Mouse (Mus musculus) CH12.LX (cell line): ENCODE data around the gene Rbms1. TPM values are rescaled to one million over a fixed set of nuclear protein-coding genes. Genes with fewer than 3 reads are reported as not detected.

ENCODE experiments used
- DNase-seq: peaks from one replicate; pipeline ENCODE4 v3.0.0-alpha.2; 2013; ENCODE audit errors: extremely low read depth
- H3K27ac ChIP-seq: 2 replicates; pipeline ENCODE4 v1.5.1; 2012; ENCODE audit warnings: low read depth, mild to moderate bottlenecking, control low read depth, moderate library complexity; ENCODE audit not compliant: insufficient read depth
- H3K27me3 ChIP-seq: replicated peaks from 2 replicates; pipeline ENCODE3; 2012; ENCODE audit warnings: inconsistent platforms
- H3K36me3 ChIP-seq, 2 experiments: replicated peaks in 1 of 2; 2 replicates each; pipeline versions ENCODE3 to v1.6.1; 2012; ENCODE audit warnings: inconsistent platforms in 1 of 2, low read length in 1 of 2, mild to moderate bottlenecking in 1 of 2, mixed read lengths in 1 of 2, moderate library complexity in 1 of 2; ENCODE audit not compliant: control insufficient read depth in 1 of 2, insufficient read depth in 1 of 2
- H3K4me1 ChIP-seq, 2 experiments: 2 replicates each; pipeline ENCODE4 v1.6.1; 2012; ENCODE audit warnings: inconsistent platforms in 1 of 2, moderate library complexity in 1 of 2; ENCODE audit not compliant: insufficient read depth in 2 of 2, control insufficient read depth in 1 of 2
- H3K4me2 ChIP-seq: 2 replicates; pipeline ENCODE4 v1.6.1; 2012; ENCODE audit warnings: low read depth, mild to moderate bottlenecking, control low read depth; ENCODE audit not compliant: poor library complexity, insufficient read depth, severe bottlenecking
- H3K4me3 ChIP-seq, 3 experiments: fragments of 150-350 bp in 1 of 3; sonication (generic) in 1 of 3; replicated peaks in 1 of 3; 2 replicates each; pipeline versions ENCODE3 to v1.5.1; 2011 to 2012; ENCODE audit warnings: low read depth in 2 of 3, low read length in 2 of 3, mild to moderate bottlenecking in 2 of 3, moderate library complexity in 2 of 3, control low read depth in 1 of 3, improper control_type of control experiment in 1 of 3, inconsistent platforms in 1 of 3, mixed read lengths in 1 of 3; ENCODE audit not compliant: poor library complexity in 1 of 3
- H3K79me2 ChIP-seq: replicated peaks from 2 replicates; pipeline ENCODE4 v1.6.1; 2012; ENCODE audit warnings: mild to moderate bottlenecking, moderate library complexity; ENCODE audit not compliant: control insufficient read depth, poor library complexity, insufficient read depth, severe bottlenecking; ENCODE audit errors: extremely low read depth
- H3K9ac ChIP-seq: 2 replicates; pipeline ENCODE4 v1.6.1; 2012; ENCODE audit warnings: low read depth, mild to moderate bottlenecking, control low read depth, moderate library complexity; ENCODE audit not compliant: insufficient read depth
- H3K9me3 ChIP-seq: replicated peaks from 2 replicates; pipeline ENCODE3; 2012; ENCODE audit warnings: low read length, inconsistent platforms, mixed read lengths
- CHD1 ChIP-seq: IDR thresholded peaks from 2 replicates; pipeline ENCODE4 v1.6.1; 2012; ENCODE audit warnings: low read depth, low read length, improper control_type of control experiment, inconsistent platforms
- CHD2 ChIP-seq: IDR thresholded peaks from 2 replicates; pipeline ENCODE4 v1.6.1; 2011; ENCODE audit warnings: low read length, improper control_type of control experiment
- ELF1 ChIP-seq: IDR thresholded peaks from 2 replicates; pipeline ENCODE4 v1.6.1; 2014; ENCODE audit warnings: low read depth, mild to moderate bottlenecking, inconsistent platforms, low read length, improper control_type of control experiment
- HCFC1 ChIP-seq: IDR thresholded peaks from 2 replicates; pipeline ENCODE4 v1.6.1; 2012; ENCODE audit warnings: low read depth, mild to moderate bottlenecking, inconsistent platforms, low read length, improper control_type of control experiment
- JUND ChIP-seq: conservative IDR thresholded peaks from 2 replicates; pipeline ENCODE4 v1.6.1; 2011; ENCODE audit warnings: low read depth, low read length, improper control_type of control experiment
- MEF2A ChIP-seq: IDR thresholded peaks from 2 replicates; pipeline ENCODE4 v1.6.1; 2014; ENCODE audit warnings: low read depth, mild to moderate bottlenecking, inconsistent platforms, low read length, improper control_type of control experiment, borderline replicate concordance
- MXI1 ChIP-seq: IDR thresholded peaks from 2 replicates; pipeline ENCODE4 v1.6.1; 2011; ENCODE audit warnings: mild to moderate bottlenecking, low read depth, low read length, improper control_type of control experiment
- MYC ChIP-seq: IDR thresholded peaks from 2 replicates; pipeline ENCODE4 v1.6.1; 2011; ENCODE audit warnings: low read depth, mild to moderate bottlenecking, improper control_type of control experiment, low read length
- NELFE ChIP-seq: IDR thresholded peaks from 2 replicates; pipeline ENCODE4 v1.6.1; 2011; ENCODE audit warnings: low read depth, low read length, improper control_type of control experiment
- NRF1 ChIP-seq: IDR thresholded peaks from 2 replicates; pipeline ENCODE4 v1.6.1; 2014; ENCODE audit warnings: low read depth, mild to moderate bottlenecking, inconsistent platforms, low read length, improper control_type of control experiment, moderate library complexity
- POLR2A ChIP-seq: IDR thresholded peaks from 2 replicates; pipeline ENCODE4 v1.6.1; 2011; ENCODE audit warnings: low read depth, mild to moderate bottlenecking, improper control_type of control experiment, low read length
- POLR2AphosphoS2 ChIP-seq: IDR thresholded peaks from 2 replicates; pipeline ENCODE4 v1.6.1; 2011; ENCODE audit warnings: low read depth, low read length, improper control_type of control experiment
- RAD21 ChIP-seq: IDR thresholded peaks from 2 replicates; pipeline ENCODE4 v1.6.1; 2011; ENCODE audit warnings: low read depth, mild to moderate bottlenecking, low read length, improper control_type of control experiment, moderate library complexity
- RCOR1 ChIP-seq: conservative IDR thresholded peaks from 2 replicates; pipeline ENCODE4 v1.6.1; 2012; ENCODE audit warnings: low read depth, mild to moderate bottlenecking, inconsistent platforms, low read length, improper control_type of control experiment
- SIN3A ChIP-seq: IDR thresholded peaks from 2 replicates; pipeline ENCODE4 v1.6.1; 2012; ENCODE audit warnings: low read length, improper control_type of control experiment, inconsistent platforms
- SMC3 ChIP-seq: IDR thresholded peaks from 2 replicates; pipeline ENCODE4 v1.6.1; 2011; ENCODE audit warnings: low read depth, low read length, improper control_type of control experiment
- TBP ChIP-seq: conservative IDR thresholded peaks from 2 replicates; pipeline ENCODE4 v1.6.1; 2011; ENCODE audit warnings: low read depth, low read length, improper control_type of control experiment
- USF1 ChIP-seq: IDR thresholded peaks from 2 replicates; pipeline ENCODE4 v1.6.1; 2014; ENCODE audit warnings: low read depth, mild to moderate bottlenecking, inconsistent platforms, low read length, improper control_type of control experiment
- ZC3H11A ChIP-seq: IDR thresholded peaks from 2 replicates; pipeline ENCODE4 v1.6.1; 2012; ENCODE audit warnings: low read depth, mild to moderate bottlenecking, inconsistent platforms, low read length, improper control_type of control experiment
- ZMIZ1 ChIP-seq: IDR thresholded peaks from 2 replicates; pipeline ENCODE4 v1.6.1; 2012; ENCODE audit warnings: low read depth, mild to moderate bottlenecking, inconsistent platforms, low read length, improper control_type of control experiment
- ZNF384 ChIP-seq: IDR thresholded peaks from 2 replicates; pipeline ENCODE4 v1.6.1; 2012; ENCODE audit warnings: low read depth, low read length, improper control_type of control experiment, inconsistent platforms
- dilution Hi-C: fragments of 300-500 bp; cut with MboI; formaldehyde crosslinking; loops from 2 replicates; pipeline ENCODE4 v1.14.3; 2020; ENCODE audit warnings: low sequenced_read_pairs; ENCODE audit not compliant: extremely low pct_unique_long_range_greater_than_20kb, extremely low pct_ligation_motif_present
- in situ Hi-C: fragments of 300-500 bp; cut with MboI; formaldehyde crosslinking; loops from 3 replicates; pipeline ENCODE4 v1.14.3; 2019; ENCODE audit warnings: low sequenced_read_pairs, low pct_ligation_motif_present, low pct_unique_long_range_greater_than_20kb, mixed read lengths
- polyA plus RNA-seq: library from polyadenylated mRNA; unstranded; fragments of >175 nt; gene quantifications from 2 replicates; pipeline ENCODE4 v1.2.1, GENCODE M21; 2012; ENCODE audit warnings: low read depth; ENCODE audit not compliant: insufficient read length
- total RNA-seq, 2 experiments: library from RNA; depleted of rRNA; stranded (reverse); fragments of 300-350 nt in 1 of 2; fragments of >200 nt in 1 of 2; gene quantifications; 2 replicates each; pipeline ENCODE4 v1.2.3; 2012 to 2014

The Rbms1 gene
- total and polyA plus RNA-seq, 3 experiments = 10.6 to 33.9 (median 12.6) TPM

DNA sequence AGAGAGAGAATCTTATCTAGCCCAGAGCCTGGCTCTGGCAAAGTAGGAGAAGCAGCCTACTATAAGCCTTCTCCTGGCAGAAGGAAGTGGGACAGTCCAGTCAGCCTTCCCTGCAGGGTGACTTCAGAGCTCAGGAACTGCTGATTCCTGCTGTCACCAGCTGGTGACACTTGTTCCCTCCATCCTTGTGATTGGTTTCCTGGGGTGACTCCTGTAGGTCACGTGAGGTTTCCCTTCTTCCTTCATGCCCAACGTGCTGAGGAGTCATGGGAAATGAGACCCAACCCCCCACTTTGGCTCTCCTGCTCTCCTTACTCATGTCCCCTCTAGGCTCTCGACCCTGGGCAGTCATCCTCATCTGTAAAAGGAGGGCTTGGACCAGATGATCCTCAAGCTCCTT is 14.8 kb downstream of the Rbms1 start:
- no peak overlapping the region for H3K27ac ChIP-seq
- TF ChIP-seq RCOR1 = no peak
- no peak for TF ChIP-seq CHD2
- TF ChIP-seq TBP = no peak
- TF ChIP-seq POLR2A = no peak
- no peak for TF ChIP-seq NRF1
- no peak for TF ChIP-seq SIN3A
- no peak for TF ChIP-seq MYC
- TF ChIP-seq ZNF384 = no peak
- no peak for TF ChIP-seq ZMIZ1
- no peak for TF ChIP-seq USF1
- no peak for TF ChIP-seq RAD21
- TF ChIP-seq, all 38 proteins: peak for 0
- dilution Hi-C loops = no loop called here

DNA sequence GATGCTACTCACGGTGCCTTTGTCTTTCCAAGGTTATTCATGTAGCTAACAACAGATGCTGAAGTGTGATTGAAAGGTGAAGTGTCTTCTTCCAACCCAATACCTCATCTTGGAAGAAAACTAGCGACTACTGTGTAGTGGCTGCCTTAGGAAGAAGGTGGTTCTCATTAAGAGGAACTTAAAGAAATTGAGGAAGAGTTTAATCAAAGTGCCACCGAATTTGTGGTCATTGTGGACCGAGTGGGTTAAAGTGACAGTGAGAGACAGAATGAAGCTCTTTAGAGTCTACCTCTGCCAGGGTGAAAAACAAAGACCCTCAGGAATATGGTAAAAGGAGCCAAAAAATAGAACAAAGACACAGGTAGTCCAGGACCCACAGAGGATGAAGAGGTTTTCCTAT is 15.2 kb downstream of the Rbms1 start:
- H3K79me2 ChIP-seq = no peaks in the 10 kb centered on the region
- no peak for DNase-seq
- no peak overlapping the region for H3K9ac ChIP-seq
- peaks cover 3% of the 10 kb centered on the region for H3K9me3 ChIP-seq
- no peak overlapping the region for H3K4me3 ChIP-seq
- dilution Hi-C loops (no loop called here), in situ Hi-C loops (no loop called here)
- H3K27ac ChIP-seq = no peak overlapping the region
- peaks cover 0 to 3% of the 10 kb centered on the region in 2 experiments; a peak in 1 of 4 replicates for H3K4me1 ChIP-seq
- H3K36me3 ChIP-seq = no peaks in the 10 kb centered on the region
- no peak overlapping the region for H3K4me2 ChIP-seq
- no peaks in the 10 kb centered on the region for H3K27me3 ChIP-seq
- TF ChIP-seq MYC (no peak), MEF2A (no peak), ELF1 (no peak), CHD1 (no peak), HCFC1 (no peak), SMC3 (no peak)

More for the DNA sequence above, 14.8 kb downstream of the Rbms1 start:
- no peak overlapping the region for H3K4me2 ChIP-seq
- H3K36me3 ChIP-seq = no peaks in the 10 kb centered on the region
- H3K79me2 ChIP-seq = no peaks in the 10 kb centered on the region
- H3K4me1 ChIP-seq = peaks cover 0 to 3% of the 10 kb centered on the region in 2 experiments; a peak in 1 of 4 replicates
- no peak for DNase-seq
- no peak overlapping the region for H3K4me3 ChIP-seq
- H3K9me3 ChIP-seq = peaks cover 3% of the 10 kb centered on the region
- H3K9ac ChIP-seq = no peak overlapping the region
- no peaks in the 10 kb centered on the region for H3K27me3 ChIP-seq
- in situ Hi-C loops = no loop called here

DNA sequence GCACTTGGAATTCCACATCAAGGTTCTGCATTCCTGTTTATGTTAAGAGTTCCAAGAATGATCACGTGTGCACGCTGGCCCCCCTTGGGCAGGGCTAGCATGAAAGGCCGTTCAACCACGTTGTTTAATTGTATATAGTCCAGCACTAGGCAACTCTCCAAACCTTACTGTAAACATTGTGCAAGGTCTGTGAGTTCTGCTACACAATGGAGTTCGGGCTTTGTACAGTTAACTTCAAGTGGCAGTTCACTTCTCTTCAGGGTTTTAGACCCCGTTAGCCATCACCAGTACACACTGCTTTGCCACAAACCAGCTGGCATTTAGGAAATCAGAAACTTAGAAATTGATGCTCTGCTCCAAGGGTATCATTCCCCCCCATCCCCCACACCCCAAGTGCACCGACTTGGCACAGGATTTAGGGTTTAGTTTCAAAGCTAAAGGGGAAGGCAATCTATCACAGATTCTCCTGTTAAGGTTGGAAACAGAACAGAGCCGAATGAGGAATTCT is 22.5 kb downstream of the Rbms1 start:
- in situ Hi-C loops (no loop called here), dilution Hi-C loops (no loop called here)
- Histone ChIP-seq H3K9me3 (no peaks in the 10 kb centered on the region), H3K4me1 (no peaks in the 10 kb centered on the region), H3K79me2 (no peaks in the 10 kb centered on the region), H3K36me3 (no peaks in the 10 kb centered on the region), H3K27me3 (no peaks in the 10 kb centered on the region), H3K4me3 (no peak overlapping the region), H3K4me2 (0 out of 2 replicates have a peak overlapping the region, but pooled peaks have one; percentile 4), H3K9ac (no peak overlapping the region), H3K27ac (no peak overlapping the region)
- no peak for TF ChIP-seq POLR2AphosphoS2
- no peak for TF ChIP-seq RCOR1
- TF ChIP-seq ZC3H11A = no peak
- TF ChIP-seq MXI1 = no peak
- TF ChIP-seq NELFE = no peak
- no peak for TF ChIP-seq CHD2
- no peak for TF ChIP-seq JUND
- no peak for DNase-seq
